Mouse (Mus musculus) brain, embryonic 14.5 days (tissue): ENCODE measurements around the gene Ptma. TPM values are rescaled to one million over a fixed set of nuclear protein-coding genes. Genes with fewer than 3 reads are reported as not detected.
"Not testable (repeated sequence)": the region's sequence is repeated elsewhere in the genome, so short reads cannot be mapped to it uniquely, and the experiment has no call there.

Source experiments
- DNase-seq: peaks from one replicate; pipeline ENCODE4 v3.0.0-alpha.2; 2011; ENCODE audit warnings: low read depth
- CTCF ChIP-seq: fragments of 200-500 bp; IDR thresholded peaks from 2 replicates; pipeline ENCODE4 v1.5.1; 2012; ENCODE audit warnings: inconsistent platforms, mild to moderate bottlenecking, moderate library complexity, borderline replicate concordance; ENCODE audit not compliant: insufficient read depth, insufficient read length; ENCODE audit errors: extremely low read depth
- POLR2A ChIP-seq: fragments of 200-500 bp; IDR thresholded peaks from 2 replicates; pipeline ENCODE4 v1.6.1; 2012; ENCODE audit warnings: mild to moderate bottlenecking, inconsistent platforms, borderline replicate concordance; ENCODE audit not compliant: poor library complexity, insufficient read depth, insufficient read length, severe bottlenecking; ENCODE audit errors: extremely low read depth
- polyA plus RNA-seq: library from polyadenylated mRNA; depleted of rRNA; stranded (reverse); fragments of >200 nt; gene quantifications from 2 replicates; pipeline ENCODE4 v1.2.3, GENCODE M21; 2012

Ptma gene
- polyA plus RNA-seq, 1 experiment = 2,420 TPM

GRCm38 (mm10) chr1:86506420-86506819, 20.1 kb upstream of the Ptma start:
- DNase-seq = peak; percentile 82
- TF ChIP-seq CTCF (no peak), POLR2A (no peak)

DNA sequence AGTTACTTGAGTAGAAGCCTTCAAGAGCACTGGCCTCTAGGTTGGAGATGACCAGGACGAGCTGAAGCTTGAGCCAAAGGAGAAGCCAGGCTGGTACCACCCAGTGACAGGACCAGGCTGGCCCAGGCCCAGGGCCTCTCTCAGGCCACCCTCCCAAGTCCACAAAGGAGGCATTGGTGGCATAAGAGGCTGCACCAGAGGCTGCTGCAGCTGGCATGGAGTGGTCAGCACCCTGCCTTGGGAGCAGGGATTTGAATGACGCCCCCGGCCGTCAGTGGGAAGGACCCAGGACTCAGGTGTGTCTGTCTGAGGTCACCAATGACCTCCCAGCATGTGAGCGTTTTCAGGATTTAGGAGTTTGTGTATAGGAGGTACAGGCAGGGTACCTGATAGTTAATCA, 18.7 kb upstream of the Ptma start:
- DNase-seq = no peak
- no peak for TF ChIP-seq POLR2A
- no peak for TF ChIP-seq CTCF

- TF ChIP-seq POLR2A (no peak), CTCF (peak; percentile 60; the same call in 1 of the 2 replicates)
- DNase-seq = peak; percentile 87
These were observed 17.1 kb upstream of the Ptma start for GRCm38 (mm10) chr1:86509410-86509809.

GRCm38 (mm10) chr1:86510266-86510665, 16.3 kb upstream of the Ptma start:
- TF ChIP-seq CTCF (no peak), POLR2A (no peak)
- no peak for DNase-seq

DNA sequence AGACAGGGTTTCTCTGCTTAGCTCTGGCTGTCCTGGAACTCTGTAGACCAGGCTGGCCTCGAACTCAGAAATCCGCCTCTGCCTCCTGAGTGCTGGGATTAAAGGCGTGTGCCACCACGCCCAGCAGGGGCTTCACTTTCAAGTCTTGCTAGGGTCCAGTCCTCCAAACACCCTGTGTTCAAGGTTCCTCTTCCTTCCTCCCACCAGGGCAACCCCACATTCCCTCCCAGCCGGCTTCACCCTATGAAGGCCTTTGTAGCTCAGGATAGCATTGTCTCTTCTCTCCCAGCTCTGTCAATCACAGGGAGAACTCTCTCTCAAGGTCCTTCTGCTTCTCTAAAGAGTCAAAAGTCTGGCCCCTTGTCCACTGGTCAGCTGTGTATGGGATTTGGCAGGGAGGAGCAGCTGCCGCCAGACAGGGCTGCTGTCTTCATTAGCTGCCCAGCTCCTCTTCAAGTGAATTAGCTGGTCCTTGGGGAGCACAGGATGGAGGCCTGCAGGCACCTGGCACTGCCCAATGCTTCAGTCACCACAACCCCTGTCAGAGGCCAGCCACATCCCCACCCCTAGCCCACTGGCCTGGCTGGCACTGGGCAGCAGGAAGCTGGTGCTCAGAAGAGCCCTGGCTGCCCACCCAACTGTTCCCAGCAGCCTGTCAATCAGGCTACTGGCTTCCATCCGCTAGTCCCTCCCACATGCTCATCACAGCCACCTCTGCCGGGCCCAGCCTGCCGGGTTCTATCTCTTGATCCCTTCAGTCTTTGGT, 15.7 kb upstream of the Ptma start:
- peak; percentile 56 for DNase-seq

DNA sequence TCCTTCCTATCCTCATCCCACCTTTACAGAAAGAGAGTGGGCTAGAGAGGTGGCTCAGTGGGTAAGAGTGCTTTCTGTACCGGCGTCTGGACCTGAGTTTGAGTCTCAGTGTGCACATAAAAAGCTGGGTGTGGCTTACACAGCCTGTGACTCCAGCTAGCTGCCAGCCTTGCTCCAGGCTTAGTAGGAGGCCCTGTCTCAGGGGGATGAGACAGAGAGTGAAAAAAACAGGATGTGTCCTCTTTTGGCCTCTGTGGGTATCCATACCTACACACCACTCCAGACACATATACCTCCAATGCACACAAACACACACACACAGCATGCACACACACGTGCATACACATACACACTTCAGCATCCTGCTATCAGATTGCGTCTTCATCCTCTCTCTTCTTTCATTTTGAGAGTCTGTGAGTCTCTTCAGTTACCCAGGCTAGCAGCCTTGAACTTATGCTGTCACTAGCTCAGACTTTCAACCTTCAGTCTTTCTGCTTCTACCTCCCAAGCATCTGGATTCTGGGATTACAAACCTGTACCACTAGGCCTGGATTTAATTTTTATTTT, 14.3 kb upstream of the Ptma start:
- no peak for DNase-seq
- TF ChIP-seq POLR2A (no peak), CTCF (no peak)

More for the DNA sequence above, 15.7 kb upstream of the Ptma start:
- TF ChIP-seq CTCF (no peak), POLR2A (no peak)

DNA sequence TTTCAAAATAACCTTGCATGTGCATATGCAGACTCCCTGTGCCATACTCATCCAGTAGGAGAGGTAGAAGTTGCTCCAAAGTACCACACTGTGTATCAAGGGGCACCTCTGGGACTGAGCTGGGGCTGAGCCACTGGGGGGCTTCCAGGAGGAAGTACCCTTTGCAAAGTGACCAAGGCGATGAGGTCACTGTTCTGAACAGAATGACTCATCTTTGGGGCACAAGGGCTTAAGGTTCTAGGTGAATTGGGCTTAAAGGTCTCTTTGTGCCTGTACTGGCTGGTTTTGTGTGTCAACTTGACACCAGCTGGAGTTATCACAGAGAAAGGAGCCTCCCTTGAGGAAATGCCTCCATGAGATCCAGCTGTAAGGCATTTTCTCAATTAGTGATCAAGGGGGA, 13.5 kb upstream of the Ptma start:
- not testable (repeated sequence) for DNase-seq

- DNase-seq = no peak
- TF ChIP-seq CTCF (no peak), POLR2A (no peak)
These were observed 10.7 kb upstream of the Ptma start for GRCm38 (mm10) chr1:86515715-86516410.

GRCm38 (mm10) chr1:86517076-86517475, 9.4 kb upstream of the Ptma start:
- TF ChIP-seq CTCF (no peak), POLR2A (no peak)
- no peak for DNase-seq

DNA sequence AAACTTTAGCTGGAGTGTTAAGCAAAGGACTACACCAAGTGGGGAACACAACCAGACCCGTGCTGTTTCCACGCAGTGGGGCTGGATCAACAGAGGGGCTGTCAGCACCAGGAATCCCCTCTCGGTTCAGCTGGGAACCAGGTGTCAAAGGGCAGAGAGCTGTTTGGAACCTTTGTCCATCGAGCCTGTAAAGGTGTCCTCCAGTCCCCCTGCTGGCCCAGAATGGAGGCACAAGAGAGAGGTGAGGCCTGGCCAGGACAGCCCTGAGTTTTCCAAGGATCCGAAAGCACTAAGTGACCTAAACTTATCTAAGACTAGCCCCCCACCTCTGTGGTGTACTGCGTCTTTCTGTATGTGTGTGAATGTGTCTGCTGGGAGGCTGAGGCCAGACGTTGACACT, 6.2 kb upstream of the Ptma start:
- DNase-seq = no peak
- TF ChIP-seq POLR2A = no peak
- TF ChIP-seq CTCF = peak; percentile 54; the same call in 1 of the 2 replicates

DNA sequence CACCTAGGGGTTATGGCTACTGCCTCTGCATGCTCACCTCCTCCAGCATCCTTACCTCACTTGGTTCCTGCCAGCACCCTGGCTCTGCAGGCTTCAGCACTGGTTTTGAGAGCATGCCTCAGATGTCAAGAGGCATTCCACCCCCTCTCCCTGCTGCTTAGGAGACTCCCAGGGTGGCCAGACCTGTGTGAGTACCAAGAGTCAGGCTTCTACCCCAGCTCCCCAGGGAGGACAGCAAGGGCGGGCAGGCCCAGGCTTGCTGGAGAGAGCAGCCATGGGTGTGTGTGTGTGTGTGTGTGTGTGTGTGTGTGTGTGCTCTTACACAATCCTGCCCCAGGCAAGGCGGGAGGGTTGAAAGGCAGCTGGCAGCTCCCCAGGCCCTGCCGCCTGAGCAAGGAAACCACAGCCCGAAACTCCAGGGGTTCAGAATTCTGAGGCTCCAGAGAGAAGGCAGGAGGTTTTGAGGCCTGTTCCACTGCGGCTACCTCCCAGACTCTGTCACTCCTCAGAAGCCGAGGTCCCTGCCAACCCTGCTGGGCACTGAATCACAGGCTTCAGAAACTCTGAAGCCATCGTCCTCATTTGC, 4.1 kb upstream of the Ptma start:
- TF ChIP-seq CTCF (no peak), POLR2A (no peak)
- no peak for DNase-seq

- TF ChIP-seq POLR2A (no peak), CTCF (no peak)
- DNase-seq = no peak
These were observed 2.5 kb upstream of the Ptma start for GRCm38 (mm10) chr1:86523776-86524618.
